Mouse (Mus musculus): ENCODE measurements around the gene Agbl5.
A peak's percentile ranks its signal among the peaks of the same experiment; 100 is the strongest.

The Agbl5 gene

GRCm38 (mm10) chr5:30887858-30888336, 597 bp upstream of the Agbl5 start:
- DNase-seq (ENCODE audit: low read depth), result peak; percentile 97

GRCm38 (mm10) chr5:30889088-30889754, 727 bp downstream of the Agbl5 start:
- DNase-seq (ENCODE audit: low read depth), result no peak

GRCm38 (mm10) chr5:30890375-30890774, 1.9 kb downstream of the Agbl5 start:
- no peak for DNase-seq (ENCODE audit: low read depth)

GRCm38 (mm10) chr5:30901860-30902259, 13.4 kb downstream of the Agbl5 start:
- DNase-seq (ENCODE audit: low read depth), result no peak

GRCm38 (mm10) chr5:30907413-30908059, 19.0 kb downstream of the Agbl5 start, which contains the start of gene Ost4:
Gene Ost4 (minus strand): TSS chr5:30907788.
- peak; percentile 98 for DNase-seq (ENCODE audit: low read depth)

GRCm38 (mm10) chr5:30908426-30909299, 20.2 kb downstream of the Agbl5 start:
- no peak for DNase-seq (ENCODE audit: low read depth)

GRCm38 (mm10) chr5:30909300-30909659, 20.8 kb downstream of the Agbl5 start:
- no peak for DNase-seq (ENCODE audit: low read depth)

- DNase-seq (ENCODE audit: low read depth), result no peak
Measured at GRCm38 (mm10) chr5:30909863-30910262, 21.4 kb downstream of the Agbl5 start.

GRCm38 (mm10) chr5:30910481-30910880, 22.0 kb downstream of the Agbl5 start:
- DNase-seq (ENCODE audit: low read depth), result no peak

- DNase-seq (ENCODE audit: low read depth), result no peak
Measured at GRCm38 (mm10) chr5:30912156-30912555, 23.7 kb downstream of the Agbl5 start.

GRCm38 (mm10) chr5:30913060-30913841, 24.8 kb downstream of the Agbl5 start, which contains the start of gene Emilin1:
Gene Emilin1 (plus strand): TSS chr5:30913402.
- DNase-seq (ENCODE audit: low read depth), result no peak

GRCm38 (mm10) chr5:30914101-30914635, 25.7 kb downstream of the Agbl5 start:
- no peak for DNase-seq (ENCODE audit: low read depth)

GRCm38 (mm10) chr5:30914849-30915248, 26.4 kb downstream of the Agbl5 start:
- DNase-seq (ENCODE audit: low read depth), result no peak

- no peak for DNase-seq (ENCODE audit: low read depth)
Measured at GRCm38 (mm10) chr5:30915456-30915855, 27.0 kb downstream of the Agbl5 start.

- DNase-seq (ENCODE audit: low read depth), result peak; percentile 77
Measured at GRCm38 (mm10) chr5:30915974-30916433, 27.5 kb downstream of the Agbl5 start.

- DNase-seq (ENCODE audit: low read depth), result no peak
Measured at GRCm38 (mm10) chr5:30916841-30917240, 28.3 kb downstream of the Agbl5 start.

- DNase-seq (ENCODE audit: low read depth), result no peak
Measured at GRCm38 (mm10) chr5:30917348-30917747, 28.9 kb downstream of the Agbl5 start.

GRCm38 (mm10) chr5:30917891-30918670, 29.6 kb downstream of the Agbl5 start:
- DNase-seq (ENCODE audit: low read depth), result no peak

GRCm38 (mm10) chr5:30918691-30919090, 30.2 kb downstream of the Agbl5 start:
- no peak for DNase-seq (ENCODE audit: low read depth)

- DNase-seq (ENCODE audit: low read depth), result no peak
Measured at GRCm38 (mm10) chr5:30919831-30920614, 31.5 kb downstream of the Agbl5 start.

Data from naive thymus-derived CD4-positive, alpha-beta T cell, adult 2 months (primary cell).